9 mouse cellular contexts compared by ENCODE assay signal in genomic region chr15:102105360-102105759, GRCm38 (mm10). TPM values are rescaled to one million over a fixed set of nuclear protein-coding genes. Genes with fewer than 3 reads are reported as not detected.
DNase-seq lines count a peak whose midpoint lies in the region; ATAC-seq and TF ChIP-seq lines count a peak whose summit lies in the region.
"Had no signal": no experiment of that assay in that cellular context is flagged by ENCODE, and none has a peak within 500 bp of the region (broad histone marks: within the 10 kb centered on the region; RNA-seq: fewer than 3 reads in every experiment).

No protein-coding gene starts in this region.

- 34% methylated on average over 5 of the region's 5 CpGs for WGBS in liver, postnatal 0 days (ENCODE audit: insufficient replicate concordance)
- 59% methylated on average over 5 of the region's 5 CpGs for whole genome bisulfite sequencing in liver, embryonic 11.5 days
- WGBS in intestine, embryonic 15.5 days = 51% methylated on average over 5 of the region's 5 CpGs
- WGBS in lung, postnatal 0 days = 10% methylated on average over 4 of the region's 5 CpGs
- WGBS in forebrain, embryonic 16.5 days = 41% methylated on average over 5 of the region's 5 CpGs

- peaks cover 61% of the 10 kb centered on the region for H3K4me1 ChIP-seq in liver, postnatal 0 days (ENCODE audit: insufficient read depth)
- peaks cover 57% of the 10 kb centered on the region for H3K4me1 ChIP-seq in liver, embryonic 11.5 days (replicated peaks; ENCODE audit: control insufficient read depth, insufficient read depth, low read length)
- H3K4me1 ChIP-seq in intestine, embryonic 15.5 days (replicated peaks) = peaks cover 70% of the 10 kb centered on the region
- H3K4me1 ChIP-seq in lung, postnatal 0 days (ENCODE audit: insufficient read depth, low read depth, low read length) = peaks cover 40% of the 10 kb centered on the region; the same call in 1 of the 2 replicates
- H3K4me1 ChIP-seq in forebrain, embryonic 16.5 days (replicated peaks; ENCODE audit: control insufficient read depth, insufficient read depth, low read length) = peaks cover 33% of the 10 kb centered on the region

- no peak for TF ChIP-seq CTCF in liver, postnatal 0 days (IDR thresholded peaks at IDR 0.05; ENCODE audit: low read depth)
- no peak for TF ChIP-seq CTCF in gastrocnemius, adult 2 months (IDR thresholded peaks at IDR 0.05)
- TF ChIP-seq CTCF in lung, postnatal 0 days (IDR thresholded peaks at IDR 0.05) = no peak

- intact Hi-C loops in gastrocnemius, adult 2 months (cut with DNase I) = no loop called here

- H3K36me3 ChIP-seq in liver, postnatal 0 days (replicated peaks; ENCODE audit: insufficient read depth, low read length) = peaks cover 10% of the 10 kb centered on the region
- H3K36me3 ChIP-seq in liver, embryonic 11.5 days (ENCODE audit: control insufficient read depth, insufficient read depth, low read length) = peaks cover under 1% of the 10 kb centered on the region; the same call in 1 of the 2 replicates
- peaks cover 9% of the 10 kb centered on the region for H3K36me3 ChIP-seq in intestine, embryonic 15.5 days
- peaks cover 37% of the 10 kb centered on the region for H3K36me3 ChIP-seq in lung, postnatal 0 days (ENCODE audit: insufficient read depth, low read length)
- no peaks in the 10 kb centered on the region for H3K36me3 ChIP-seq in forebrain, embryonic 16.5 days (ENCODE audit: control insufficient read depth, insufficient read depth)

- H3K4me3 ChIP-seq in liver, postnatal 0 days (ENCODE audit: low read depth, low read length) = 0 out of 2 replicates have a peak overlapping the region, but pooled peaks have one; percentile 4
- no peak overlapping the region for H3K4me3 ChIP-seq in liver, embryonic 11.5 days (ENCODE audit: low read depth, low read length)
- peak overlapping the region; percentile 87 for H3K4me3 ChIP-seq in gastrocnemius, adult 2 months
- no peak overlapping the region for H3K4me3 ChIP-seq in intestine, embryonic 15.5 days (replicated peaks)
- peak overlapping the region; percentile 6; the same call in 1 of the 2 replicates for H3K4me3 ChIP-seq in lung, postnatal 0 days (ENCODE audit: low read depth, low read length)
- H3K4me3 ChIP-seq in forebrain, embryonic 16.5 days (replicated peaks; ENCODE audit: low read length) = no peak overlapping the region

- peak; percentile 38 for ATAC-seq in liver, postnatal 0 days
- no peak for ATAC-seq in liver, embryonic 11.5 days (replicated peaks; ENCODE audit: low FRiP score)
- no peak for ATAC-seq in intestine, embryonic 15.5 days
- ATAC-seq in lung, postnatal 0 days = peak; percentile 4
- no peak for ATAC-seq in forebrain, embryonic 16.5 days
- ATAC-seq in monocyte, adult 5-6 weeks (replicated peaks; ENCODE audit: insufficient number of reproducible peaks, low FRiP score, low TSS enrichment, poor library complexity, severe bottlenecking) = no peak
- ATAC-seq: Patski had no signal

- peak overlapping the region; percentile 85 for H3K4me2 ChIP-seq in liver, postnatal 0 days (ENCODE audit: low read depth, low read length)
- no peak overlapping the region; the same call in 1 of the 2 replicates for H3K4me2 ChIP-seq in liver, embryonic 11.5 days
- 0 out of 2 replicates have a peak overlapping the region, but pooled peaks have one; percentile 14 for H3K4me2 ChIP-seq in intestine, embryonic 15.5 days (replicated peaks)
- H3K4me2 ChIP-seq in lung, postnatal 0 days (replicated peaks; ENCODE audit: low read depth, low read length) = peak overlapping the region; percentile 87
- H3K4me2 ChIP-seq in forebrain, embryonic 16.5 days (ENCODE audit: low read length) = no peak overlapping the region

- no peak for TF ChIP-seq EP300 in liver, postnatal 0 days (IDR thresholded peaks at IDR 0.05; ENCODE audit: low read depth)
- TF ChIP-seq EP300 in lung, postnatal 0 days (IDR thresholded peaks at IDR 0.05) = no peak

- 0 out of 2 replicates have a peak, but pooled peaks cover 8% of the 10 kb centered on the region for H3K27me3 ChIP-seq in liver, postnatal 0 days (ENCODE audit: insufficient read depth, low read length)
- H3K27me3 ChIP-seq in liver, embryonic 11.5 days (replicated peaks; ENCODE audit: control insufficient read depth, insufficient read depth, low read length) = peaks cover 13% of the 10 kb centered on the region
- no peaks in the 10 kb centered on the region for H3K27me3 ChIP-seq in intestine, embryonic 15.5 days (replicated peaks)
- H3K27me3 ChIP-seq in lung, postnatal 0 days (replicated peaks; ENCODE audit: insufficient read depth, low read length) = no peaks in the 10 kb centered on the region
- peaks cover 14% of the 10 kb centered on the region; the same call in 1 of the 2 replicates for H3K27me3 ChIP-seq in forebrain, embryonic 16.5 days (replicated peaks; ENCODE audit: control insufficient read depth, insufficient read depth, low read length)
- H3K27me3 ChIP-seq: Patski had no signal

- H3K27ac ChIP-seq in liver, postnatal 0 days (ENCODE audit: low read depth) = peak overlapping the region; percentile 71
- H3K27ac ChIP-seq in liver, embryonic 11.5 days (ENCODE audit: low read depth, low read length) = no peak overlapping the region
- peak overlapping the region; percentile 96 for H3K27ac ChIP-seq in gastrocnemius, adult 2 months
- H3K27ac ChIP-seq in intestine, embryonic 15.5 days = no peak overlapping the region
- H3K27ac ChIP-seq in lung, postnatal 0 days (ENCODE audit: low read length) = peak overlapping the region; percentile 100
- H3K27ac ChIP-seq in forebrain, embryonic 16.5 days (ENCODE audit: low read length) = no peak overlapping the region

- DNase-seq in liver, postnatal 0 days = peak; percentile 72
- DNase-seq in liver, embryonic 11.5 days (ENCODE audit: low spot score) = no peak
- peak; percentile 93 for DNase-seq in gastrocnemius, adult 2 months
- peak; percentile 91 for DNase-seq in lung, postnatal 0 days (ENCODE audit: low spot score)
- no peak for DNase-seq in spleen, adult 12 weeks (ENCODE audit: low spot score)

- no peaks in the 10 kb centered on the region for H3K9me3 ChIP-seq in liver, postnatal 0 days (ENCODE audit: low read length)
- no peaks in the 10 kb centered on the region for H3K9me3 ChIP-seq in liver, embryonic 11.5 days (ENCODE audit: control insufficient read depth, low read length)
- H3K9me3 ChIP-seq in intestine, embryonic 15.5 days = no peaks in the 10 kb centered on the region
- H3K9me3 ChIP-seq in lung, postnatal 0 days (ENCODE audit: low read length) = no peaks in the 10 kb centered on the region
- no peaks in the 10 kb centered on the region for H3K9me3 ChIP-seq in forebrain, embryonic 16.5 days (ENCODE audit: control insufficient read depth, low read length)

- H3K9ac ChIP-seq in liver, postnatal 0 days (replicated peaks) = no peak overlapping the region
- H3K9ac ChIP-seq in liver, embryonic 11.5 days (ENCODE audit: low read depth, low read length) = no peak overlapping the region
- no peak overlapping the region for H3K9ac ChIP-seq in intestine, embryonic 15.5 days
- no peak overlapping the region for H3K9ac ChIP-seq in lung, postnatal 0 days (replicated peaks; ENCODE audit: low read depth)
- no peak overlapping the region for H3K9ac ChIP-seq in forebrain, embryonic 16.5 days (replicated peaks; ENCODE audit: low read depth, low read length)

RNA-seq across cellular contexts. Expression of gene Tns2, which starts 5.1 kb away (rescaled TPM):
- polyA plus RNA-seq in liver, postnatal 0 days (2015; fragmentation: Nextera tagmentation; extraction: Ambion mirVana) = 9.2 TPM in 2 replicates
- polyA plus RNA-seq in liver, embryonic 11.5 days (2014; fragmentation: Nextera tagmentation; extraction: Ambion mirVana) = 13.2 and 17.8 TPM in 2 replicates
- total RNA-seq in gastrocnemius, adult 2 months (2021) = 10 to 100 TPM; 39.1 to 44.1 TPM
- polyA plus RNA-seq in intestine, embryonic 15.5 days (2015; fragmentation: Nextera tagmentation; extraction: Ambion mirVana) = 28.2 and 31.8 TPM in 2 replicates
- 48.7 and 51.6 TPM in 2 replicates for polyA plus RNA-seq in lung, postnatal 0 days (2015; fragmentation: Nextera tagmentation; extraction: Ambion mirVana)
- polyA plus RNA-seq in forebrain, embryonic 16.5 days (2015; fragmentation: Nextera tagmentation; extraction: Ambion mirVana) = 6.9 and 7.7 TPM in 2 replicates
- 5.7 TPM in 1 of 3 replicates, not detected in the others for total RNA-seq in monocyte, adult 5-6 weeks (2017)

RNA-seq across cellular contexts. Expression of gene Spryd3, which starts 30.7 kb away (rescaled TPM):
- polyA plus RNA-seq in liver, postnatal 0 days (2015; fragmentation: Nextera tagmentation; extraction: Ambion mirVana) = 9.2 and 10.0 TPM in 2 replicates
- polyA plus RNA-seq in liver, embryonic 11.5 days (2014; fragmentation: Nextera tagmentation; extraction: Ambion mirVana) = 15.1 and 18.7 TPM in 2 replicates
- total RNA-seq in gastrocnemius, adult 2 months (2021) = 1 to 10 TPM; 4.4 to 5.8 TPM
- polyA plus RNA-seq in intestine, embryonic 15.5 days (2015; fragmentation: Nextera tagmentation; extraction: Ambion mirVana) = 20.7 and 24.3 TPM in 2 replicates
- polyA plus RNA-seq in lung, postnatal 0 days (2015; fragmentation: Nextera tagmentation; extraction: Ambion mirVana) = 20.4 and 22.2 TPM in 2 replicates
- 48.2 and 56.4 TPM in 2 replicates for polyA plus RNA-seq in forebrain, embryonic 16.5 days (2015; fragmentation: Nextera tagmentation; extraction: Ambion mirVana)
- total RNA-seq in monocyte, adult 5-6 weeks (2017) = 49.3 to 56.3 TPM (median 49.3 TPM) in 3 replicates

RNA-seq across cellular contexts. Expression of gene Eif4b, which starts 31.8 kb away (rescaled TPM):
- 30.9 and 32.2 TPM in 2 replicates for polyA plus RNA-seq in liver, postnatal 0 days (2015; fragmentation: Nextera tagmentation; extraction: Ambion mirVana)
- polyA plus RNA-seq in liver, embryonic 11.5 days (2014; fragmentation: Nextera tagmentation; extraction: Ambion mirVana) = 154 and 162 TPM in 2 replicates
- 100 to 1,000 TPM; 187 to 246 TPM for total RNA-seq in gastrocnemius, adult 2 months (2021)
- polyA plus RNA-seq in intestine, embryonic 15.5 days (2015; fragmentation: Nextera tagmentation; extraction: Ambion mirVana) = 122 and 124 TPM in 2 replicates
- polyA plus RNA-seq in lung, postnatal 0 days (2015; fragmentation: Nextera tagmentation; extraction: Ambion mirVana) = 54.0 and 61.8 TPM in 2 replicates
- 109 and 117 TPM in 2 replicates for polyA plus RNA-seq in forebrain, embryonic 16.5 days (2015; fragmentation: Nextera tagmentation; extraction: Ambion mirVana)
- total RNA-seq in monocyte, adult 5-6 weeks (2017) = 248 to 278 TPM (median 251 TPM) in 3 replicates

RNA-seq across cellular contexts. Expression of gene Igfbp6, which starts 38.8 kb away (rescaled TPM):
- polyA plus RNA-seq in liver, postnatal 0 days (2015; fragmentation: Nextera tagmentation; extraction: Ambion mirVana) = 4.8 and 5.9 TPM in 2 replicates
- polyA plus RNA-seq in liver, embryonic 11.5 days (2014; fragmentation: Nextera tagmentation; extraction: Ambion mirVana) = 0.77 and 1.1 TPM in 2 replicates
- 10 to 100 TPM; 34.3 to 87.7 TPM for total RNA-seq in gastrocnemius, adult 2 months (2021)
- 10.9 and 12.7 TPM in 2 replicates for polyA plus RNA-seq in intestine, embryonic 15.5 days (2015; fragmentation: Nextera tagmentation; extraction: Ambion mirVana)
- polyA plus RNA-seq in lung, postnatal 0 days (2015; fragmentation: Nextera tagmentation; extraction: Ambion mirVana) = 109 and 123 TPM in 2 replicates
- polyA plus RNA-seq in forebrain, embryonic 16.5 days (2015; fragmentation: Nextera tagmentation; extraction: Ambion mirVana) = 2.2 and 2.4 TPM in 2 replicates
- 0.38 to 1.4 TPM (median 0.68 TPM) in 3 replicates for total RNA-seq in monocyte, adult 5-6 weeks (2017)

RNA-seq across cellular contexts. Expression of gene Soat2, which starts 45.0 kb away (rescaled TPM):
- polyA plus RNA-seq in liver, postnatal 0 days (2015; fragmentation: Nextera tagmentation; extraction: Ambion mirVana) = 10.9 and 13.6 TPM in 2 replicates
- 31.4 and 36.2 TPM in 2 replicates for polyA plus RNA-seq in liver, embryonic 11.5 days (2014; fragmentation: Nextera tagmentation; extraction: Ambion mirVana)
- under 1 TPM in 1 of 2 experiments, not detected in 1; 0.14 TPM for total RNA-seq in gastrocnemius, adult 2 months (2021)
- polyA plus RNA-seq in intestine, embryonic 15.5 days (2015; fragmentation: Nextera tagmentation; extraction: Ambion mirVana) = 12.0 and 14.3 TPM in 2 replicates
- 0.08 and 0.16 TPM in 2 replicates for polyA plus RNA-seq in lung, postnatal 0 days (2015; fragmentation: Nextera tagmentation; extraction: Ambion mirVana)
- polyA plus RNA-seq in forebrain, embryonic 16.5 days (2015; fragmentation: Nextera tagmentation; extraction: Ambion mirVana) = not detected in 2 replicates
- total RNA-seq in monocyte, adult 5-6 weeks (2017) = 6.2 to 25.0 TPM (median 10.2 TPM) in 3 replicates

Comparison
In these comparisons a context has a peak if more than half of its experiments do, and no peak if none do; other contexts are left out.
1. ATAC-seq: peak in liver, postnatal 0 days (single experiment) and lung, postnatal 0 days (single experiment); none in liver, embryonic 11.5 days (single experiment), intestine, embryonic 15.5 days (single experiment), forebrain, embryonic 16.5 days (single experiment) and monocyte, adult 5-6 weeks (single experiment).
2. DNase-seq: peak in liver, postnatal 0 days (single experiment), gastrocnemius, adult 2 months (single experiment) and lung, postnatal 0 days (single experiment); none in liver, embryonic 11.5 days (single experiment) and spleen, adult 12 weeks (single experiment).
3. H3K27ac ChIP-seq: peak in liver, postnatal 0 days (single experiment), gastrocnemius, adult 2 months (single experiment) and lung, postnatal 0 days (single experiment); none in liver, embryonic 11.5 days (single experiment), intestine, embryonic 15.5 days (single experiment) and forebrain, embryonic 16.5 days (single experiment).
4. H3K4me2 ChIP-seq: peak in liver, postnatal 0 days (single experiment), intestine, embryonic 15.5 days (single experiment) and lung, postnatal 0 days (single experiment); none in liver, embryonic 11.5 days (single experiment) and forebrain, embryonic 16.5 days (single experiment).
5. H3K4me3 ChIP-seq: peak in liver, postnatal 0 days (single experiment), gastrocnemius, adult 2 months (single experiment) and lung, postnatal 0 days (single experiment); none in liver, embryonic 11.5 days (single experiment), intestine, embryonic 15.5 days (single experiment) and forebrain, embryonic 16.5 days (single experiment).